10 mouse cellular contexts compared by ENCODE assay signal in genomic region chr3:97654901-97655300, GRCm38 (mm10). TPM values are rescaled to one million over a fixed set of nuclear protein-coding genes. Genes with fewer than 3 reads are reported as not detected.
DNase-seq lines count a peak whose midpoint lies in the region; ATAC-seq and TF ChIP-seq lines count a peak whose summit lies in the region.
"Had no signal": no experiment of that assay in that cellular context is flagged by ENCODE, and none has a peak within 500 bp of the region (broad histone marks: within the 10 kb centered on the region; RNA-seq: fewer than 3 reads in every experiment).

No protein-coding gene starts in this region.

- in situ Hi-C loops in ES-E14 (cut with MboI; ENCODE audit: low sequenced_read_pairs in 2 of 2, unreplicated experiment in 2 of 2): no loop called here

- H3K9me3 ChIP-seq in kidney, embryonic 16.5 days (ENCODE audit: low read length): peaks cover 3% of the 10 kb centered on the region; the same call in 1 of the 2 replicates
- H3K9me3 ChIP-seq in ES-E14 (ENCODE audit: control insufficient read depth, insufficient read depth, low read depth, low read length): no peaks in the 10 kb centered on the region
- H3K9me3 ChIP-seq in midbrain, embryonic 15.5 days: no peaks in the 10 kb centered on the region

- TF ChIP-seq POLR2A in brain, embryonic 14.5 days (IDR thresholded peaks at IDR 0.05; ENCODE audit: borderline replicate concordance, extremely low read depth, insufficient read depth, insufficient read length, poor library complexity, severe bottlenecking): no peak

- H3K36me3 ChIP-seq in kidney, embryonic 16.5 days (ENCODE audit: insufficient read depth, low read length): no peaks in the 10 kb centered on the region
- H3K36me3 ChIP-seq in ES-E14 (ENCODE audit: control insufficient read depth, insufficient read depth, low read length, poor library complexity, severe bottlenecking): no peaks in the 10 kb centered on the region
- H3K36me3 ChIP-seq in midbrain, embryonic 15.5 days (replicated peaks): no peaks in the 10 kb centered on the region

- TF ChIP-seq CTCF in brain, embryonic 14.5 days (IDR thresholded peaks at IDR 0.05; ENCODE audit: borderline replicate concordance, extremely low read depth, insufficient read depth, insufficient read length): peak; percentile 20; the same call in 1 of the 2 replicates

- no peak for ATAC-seq in kidney, embryonic 16.5 days (ENCODE audit: low FRiP score, low TSS enrichment)
- ATAC-seq in midbrain, embryonic 15.5 days (replicated peaks): no peak

- no peak overlapping the region for H3K4me3 ChIP-seq in kidney, embryonic 16.5 days (ENCODE audit: low read length)
- H3K4me3 ChIP-seq in ES-E14 (ENCODE audit: insufficient read depth in 1 of 2, low read depth in 1 of 2, low read length in 2 of 2, poor library complexity in 1 of 2, severe bottlenecking in 1 of 2): no peak overlapping the region
- H3K4me3 ChIP-seq in midbrain, embryonic 15.5 days: no peak overlapping the region

- peak; percentile 49 for DNase-seq in kidney, postnatal 10 days
- peak; percentile 54 for DNase-seq in ES-E14 (ENCODE audit: low read depth, low spot score)
- DNase-seq in brain, embryonic 14.5 days (ENCODE audit: low read depth): no peak
- DNase-seq in spleen, postnatal 4 days (ENCODE audit: low spot score in 2 of 2): peak; percentile 43 to 71
- no peak for DNase-seq in yolk sac, embryonic 10.5 days (ENCODE audit: low spot score)

- WGBS in kidney, embryonic 16.5 days: 85% methylated on average over 8 of the region's 8 CpGs
- WGBS in midbrain, embryonic 15.5 days: 82% methylated on average over 8 of the region's 8 CpGs

- H3K27ac ChIP-seq in kidney, embryonic 16.5 days (ENCODE audit: low read length): no peak overlapping the region
- H3K27ac ChIP-seq in ES-E14 (ENCODE audit: insufficient read depth, low read depth, low read length, poor library complexity, severe bottlenecking): no peak overlapping the region
- H3K27ac ChIP-seq in midbrain, embryonic 15.5 days: no peak overlapping the region

- H3K27me3 ChIP-seq in kidney, embryonic 16.5 days (ENCODE audit: insufficient read depth, low read length): no peaks in the 10 kb centered on the region
- no peaks in the 10 kb centered on the region for H3K27me3 ChIP-seq in midbrain, embryonic 15.5 days (replicated peaks)

- no peak overlapping the region for H3K9ac ChIP-seq in kidney, embryonic 16.5 days (replicated peaks; ENCODE audit: low read length)
- H3K9ac ChIP-seq in ES-E14 (ENCODE audit: insufficient read depth, low read depth, low read length, poor library complexity, severe bottlenecking): no peak overlapping the region
- H3K9ac ChIP-seq in midbrain, embryonic 15.5 days: no peak overlapping the region

- peaks cover 16% of the 10 kb centered on the region for H3K4me1 ChIP-seq in kidney, embryonic 16.5 days (ENCODE audit: insufficient read depth, low read length)
- no peaks in the 10 kb centered on the region; a peak in 1 of 4 replicates for H3K4me1 ChIP-seq in ES-E14 (ENCODE audit: control insufficient read depth in 2 of 2, insufficient read depth in 2 of 2, low read length in 2 of 2, poor library complexity in 1 of 2)
- H3K4me1 ChIP-seq in midbrain, embryonic 15.5 days: peaks cover 16% of the 10 kb centered on the region

- no peak overlapping the region for H3K4me2 ChIP-seq in kidney, embryonic 16.5 days (replicated peaks; ENCODE audit: low read depth, low read length)
- H3K4me2 ChIP-seq in midbrain, embryonic 15.5 days: no peak overlapping the region

TF ChIP-seq in ES-E14, 5 proteins besides CTCF, POLR2A, EP300 and RAD21:
- no peak for TF ChIP-seq HCFC1 (IDR thresholded peaks at IDR 0.05; ENCODE audit: borderline replicate concordance, insufficient read depth, low read length)
- no peak for TF ChIP-seq ZC3H11A (IDR thresholded peaks at IDR 0.05; ENCODE audit: borderline replicate concordance, low read depth, low read length)
- TF ChIP-seq CHD2 (IDR thresholded peaks at IDR 0.05; ENCODE audit: low read depth, low read length): no peak
- no peak for TF ChIP-seq ZNF384 (IDR thresholded peaks at IDR 0.05; ENCODE audit: low read depth, low read length)
- TF ChIP-seq MAFK (IDR thresholded peaks at IDR 0.05; ENCODE audit: insufficient read depth, low read depth, low read length): no peak

RNA-seq across cellular contexts. Expression of gene Prkab2, which starts 3.1 kb away (rescaled TPM):
- polyA plus RNA-seq in kidney, embryonic 16.5 days (2015; fragmentation: Nextera tagmentation; extraction: Ambion mirVana): 6.4 and 6.9 TPM in 2 replicates
- 7.0 and 7.5 TPM in 2 replicates for total RNA-seq in ES-E14 (2012; rRNA removed)
- 17.3 and 18.4 TPM in 2 replicates for polyA plus RNA-seq in brain, embryonic 14.5 days (2012; rRNA removed)
- 12.4 and 12.6 TPM in 2 replicates for polyA plus RNA-seq in midbrain, embryonic 15.5 days (2015; fragmentation: Nextera tagmentation; extraction: Ambion mirVana)

RNA-seq across cellular contexts. Expression of gene Gm17651, which starts 19.6 kb away (rescaled TPM):
- not detected in 2 replicates for polyA plus RNA-seq in kidney, embryonic 16.5 days (2015; fragmentation: Nextera tagmentation; extraction: Ambion mirVana)
- not detected in 2 replicates for total RNA-seq in ES-E14 (2012; rRNA removed)
- not detected in 2 replicates for polyA plus RNA-seq in brain, embryonic 14.5 days (2012; rRNA removed)
- not detected in 2 replicates for polyA plus RNA-seq in midbrain, embryonic 15.5 days (2015; fragmentation: Nextera tagmentation; extraction: Ambion mirVana)
- total RNA-seq: left cerebral cortex, postnatal 10 days; neutrophil, adult 5-6 weeks had no signal
- polyA plus RNA-seq: embryonic facial prominence, embryonic 14.5 days had no signal

RNA-seq across cellular contexts. Expression of gene Fmo5, which starts 26.3 kb away (rescaled TPM):
- 3.4 and 4.2 TPM in 2 replicates for polyA plus RNA-seq in kidney, embryonic 16.5 days (2015; fragmentation: Nextera tagmentation; extraction: Ambion mirVana)
- 0.27 and 0.90 TPM in 2 replicates for total RNA-seq in ES-E14 (2012; rRNA removed)
- polyA plus RNA-seq in brain, embryonic 14.5 days (2012; rRNA removed): 0.57 and 0.66 TPM in 2 replicates
- polyA plus RNA-seq in midbrain, embryonic 15.5 days (2015; fragmentation: Nextera tagmentation; extraction: Ambion mirVana): 0.73 and 0.89 TPM in 2 replicates

RNA-seq across cellular contexts. Expression of gene Chd1l, which starts 44.9 kb away (rescaled TPM):
- polyA plus RNA-seq in kidney, embryonic 16.5 days (2015; fragmentation: Nextera tagmentation; extraction: Ambion mirVana): 16.8 and 19.0 TPM in 2 replicates
- 25.8 and 31.1 TPM in 2 replicates for total RNA-seq in ES-E14 (2012; rRNA removed)
- polyA plus RNA-seq in brain, embryonic 14.5 days (2012; rRNA removed): 5.5 and 5.9 TPM in 2 replicates
- 4.9 and 5.7 TPM in 2 replicates for polyA plus RNA-seq in midbrain, embryonic 15.5 days (2015; fragmentation: Nextera tagmentation; extraction: Ambion mirVana)

Comparison
In these comparisons a context has a peak if more than half of its experiments do, and no peak if none do; other contexts are left out.
1. DNase-seq: peak in kidney, postnatal 10 days (single experiment), ES-E14 (single experiment) and spleen, postnatal 4 days (2 of 2); none in brain, embryonic 14.5 days (single experiment) and yolk sac, embryonic 10.5 days (single experiment).